Comparison of ENCODE assay signal across 12 mouse cellular contexts in genomic region chr7:133117815-133118214, GRCm38 (mm10). TPM values are rescaled to one million over a fixed set of nuclear protein-coding genes. Genes with fewer than 3 reads are reported as not detected.
DNase-seq lines count a peak whose midpoint lies in the region; ATAC-seq and TF ChIP-seq lines count a peak whose summit lies in the region.
"Had no signal": no experiment of that assay in that cellular context is flagged by ENCODE, and none has a peak within 500 bp of the region (broad histone marks: within the 10 kb centered on the region; RNA-seq: fewer than 3 reads in every experiment).

No protein-coding gene starts in this region.

- H3K9ac ChIP-seq in hindbrain, embryonic 11.5 days (ENCODE audit: low read depth, low read length): 0 out of 2 replicates have a peak overlapping the region, but pooled peaks have one; percentile 5
- no peak overlapping the region for H3K9ac ChIP-seq in hindbrain, postnatal 0 days (replicated peaks; ENCODE audit: low read length)
- peak overlapping the region; percentile 98 for H3K9ac ChIP-seq in ES-Bruce4 (ENCODE audit: low read depth, poor library complexity, severe bottlenecking)
- H3K9ac ChIP-seq in hindbrain, embryonic 14.5 days: no peak overlapping the region
- H3K9ac ChIP-seq: liver, embryonic 14.5 days had no signal

- 15% methylated on average over 2 of the region's 2 CpGs for WGBS in hindbrain, embryonic 11.5 days
- 18% methylated on average over 2 of the region's 2 CpGs for WGBS in hindbrain, postnatal 0 days
- 14% methylated on average over 2 of the region's 2 CpGs for WGBS in hindbrain, embryonic 14.5 days

- peak; percentile 34 for DNase-seq in embryo, embryonic 10 days (ENCODE audit: low spot score)
- no peak for DNase-seq in embryo, embryonic 11 days
- no peak for DNase-seq in hindbrain, embryonic 11.5 days (ENCODE audit: low spot score)
- no peak for DNase-seq in hindbrain, postnatal 0 days (ENCODE audit: low spot score)
- no peak for DNase-seq in hindbrain, embryonic 14.5 days (ENCODE audit: low spot score)
- DNase-seq in right cerebral cortex, postnatal 14 days: no peak
- no peak for DNase-seq in layer of hippocampus, adult 11-12 months (ENCODE audit: low spot score)
- DNase-seq: adrenal gland, postnatal 25 days; kidney, adult 8-10 months had no signal

- ATAC-seq in hindbrain, embryonic 11.5 days (ENCODE audit: low FRiP score): no peak
- no peak for ATAC-seq in hindbrain, postnatal 0 days
- ATAC-seq in hindbrain, embryonic 14.5 days (ENCODE audit: low FRiP score): no peak
- ATAC-seq: Patski had no signal

- H3K4me3 ChIP-seq in hindbrain, embryonic 11.5 days (ENCODE audit: low read depth, low read length): no peak overlapping the region
- no peak overlapping the region for H3K4me3 ChIP-seq in hindbrain, postnatal 0 days (ENCODE audit: low read length)
- H3K4me3 ChIP-seq in ES-Bruce4 (ENCODE audit: low read depth, low read length): peak overlapping the region; percentile 17
- H3K4me3 ChIP-seq in hindbrain, embryonic 14.5 days (replicated peaks; ENCODE audit: low read length): no peak overlapping the region

- H3K4me2 ChIP-seq in hindbrain, embryonic 11.5 days (replicated peaks; ENCODE audit: low read depth, low read length): no peak overlapping the region
- H3K4me2 ChIP-seq in hindbrain, postnatal 0 days (ENCODE audit: low read depth, low read length): no peak overlapping the region
- H3K4me2 ChIP-seq in hindbrain, embryonic 14.5 days (replicated peaks): 0 out of 2 replicates have a peak overlapping the region, but pooled peaks have one; percentile 12

- no peaks in the 10 kb centered on the region for H3K27me3 ChIP-seq in hindbrain, embryonic 11.5 days (ENCODE audit: control insufficient read depth, insufficient read depth, low read length)
- no peaks in the 10 kb centered on the region for H3K27me3 ChIP-seq in hindbrain, postnatal 0 days (ENCODE audit: insufficient read depth, low read length)
- no peaks in the 10 kb centered on the region for H3K27me3 ChIP-seq in ES-Bruce4 (ENCODE audit: control insufficient read depth, insufficient read depth, low read length, poor library complexity, severe bottlenecking)
- H3K27me3 ChIP-seq in hindbrain, embryonic 14.5 days (ENCODE audit: control insufficient read depth, insufficient read depth, low read length): no peaks in the 10 kb centered on the region
- H3K27me3 ChIP-seq: Patski had no signal

- TF ChIP-seq POLR2A in ES-Bruce4 (IDR thresholded peaks at IDR 0.05; ENCODE audit: insufficient read depth, low read length): no peak

- no peak overlapping the region for H3K27ac ChIP-seq in hindbrain, embryonic 11.5 days (ENCODE audit: low read depth, low read length)
- H3K27ac ChIP-seq in hindbrain, postnatal 0 days: no peak overlapping the region
- peak overlapping the region; percentile 98 for H3K27ac ChIP-seq in ES-Bruce4 (ENCODE audit: insufficient read depth, low read length)
- peak overlapping the region; percentile 53; the same call in 1 of the 2 replicates for H3K27ac ChIP-seq in hindbrain, embryonic 14.5 days
- H3K27ac ChIP-seq: liver, embryonic 14.5 days had no signal

- TF ChIP-seq CTCF in hindbrain, postnatal 0 days (IDR thresholded peaks at IDR 0.05; ENCODE audit: low read depth): no peak
- TF ChIP-seq CTCF in ES-Bruce4 (IDR thresholded peaks at IDR 0.05; ENCODE audit: low read depth, low read length): no peak

- H3K4me1 ChIP-seq in hindbrain, embryonic 11.5 days (replicated peaks; ENCODE audit: control insufficient read depth, insufficient read depth, low read length): peaks cover 27% of the 10 kb centered on the region
- H3K4me1 ChIP-seq in hindbrain, postnatal 0 days (ENCODE audit: insufficient read depth, low read length): peaks cover 27% of the 10 kb centered on the region
- no peaks in the 10 kb centered on the region for H3K4me1 ChIP-seq in ES-Bruce4 (ENCODE audit: control insufficient read depth, insufficient read depth, low read length)
- H3K4me1 ChIP-seq in hindbrain, embryonic 14.5 days (replicated peaks; ENCODE audit: control insufficient read depth, insufficient read depth, low read length): peaks cover 62% of the 10 kb centered on the region

- H3K36me3 ChIP-seq in hindbrain, embryonic 11.5 days (ENCODE audit: control insufficient read depth, insufficient read depth, low read length): no peaks in the 10 kb centered on the region
- H3K36me3 ChIP-seq in hindbrain, postnatal 0 days (ENCODE audit: insufficient read depth, low read length): no peaks in the 10 kb centered on the region
- peaks cover 16% of the 10 kb centered on the region for H3K36me3 ChIP-seq in ES-Bruce4 (ENCODE audit: control insufficient read depth, insufficient read depth, low read length, poor library complexity, severe bottlenecking)
- H3K36me3 ChIP-seq in hindbrain, embryonic 14.5 days (replicated peaks; ENCODE audit: control insufficient read depth, insufficient read depth): no peaks in the 10 kb centered on the region

- H3K9me3 ChIP-seq in hindbrain, embryonic 11.5 days (ENCODE audit: control insufficient read depth, low read length): no peaks in the 10 kb centered on the region
- no peaks in the 10 kb centered on the region for H3K9me3 ChIP-seq in hindbrain, postnatal 0 days (ENCODE audit: low read length)
- H3K9me3 ChIP-seq in ES-Bruce4 (replicated peaks; ENCODE audit: control insufficient read depth, insufficient read depth, low read length, poor library complexity, severe bottlenecking): no peaks in the 10 kb centered on the region
- no peaks in the 10 kb centered on the region for H3K9me3 ChIP-seq in hindbrain, embryonic 14.5 days (ENCODE audit: control insufficient read depth, low read length)

- TF ChIP-seq EP300 in ES-Bruce4 (IDR thresholded peaks at IDR 0.05; ENCODE audit: insufficient read depth, low read depth, low read length): 0 out of 2 replicates have a peak, but pooled peaks have one; percentile 10

RNA-seq across cellular contexts. Expression of gene Fgfr2, which starts 5.3 kb away (rescaled TPM):
- 71.3 and 80.6 TPM in 2 replicates for polyA plus RNA-seq in hindbrain, embryonic 11.5 days (2014; fragmentation: Nextera tagmentation; extraction: Ambion mirVana)
- total RNA-seq in hindbrain, postnatal 0 days (2014; rRNA removed): 33.2 and 49.0 TPM in 2 replicates
- 17.3 and 17.5 TPM in 2 replicates for polyA plus RNA-seq in hindbrain, postnatal 0 days (2015; fragmentation: Nextera tagmentation; extraction: Ambion mirVana)
- polyA plus RNA-seq in ES-Bruce4 (2011; ENCODE audit: insufficient read depth, insufficient read length, low read depth, missing spikeins): 31.6 and 34.8 TPM in 2 replicates
- 29.1 and 43.5 TPM in 2 replicates for polyA plus RNA-seq in hindbrain, embryonic 14.5 days (2014; fragmentation: Nextera tagmentation; extraction: Ambion mirVana)

RNA-seq across cellular contexts. Expression of gene Ctbp2, which starts 6.3 kb away (rescaled TPM):
- polyA plus RNA-seq in hindbrain, embryonic 11.5 days (2014; fragmentation: Nextera tagmentation; extraction: Ambion mirVana): 132 and 134 TPM in 2 replicates
- 89.0 and 105 TPM in 2 replicates for total RNA-seq in hindbrain, postnatal 0 days (2014; rRNA removed)
- polyA plus RNA-seq in hindbrain, postnatal 0 days (2015; fragmentation: Nextera tagmentation; extraction: Ambion mirVana): 39.6 and 40.6 TPM in 2 replicates
- polyA plus RNA-seq in ES-Bruce4 (2011; ENCODE audit: insufficient read depth, insufficient read length, low read depth, missing spikeins): 218 and 252 TPM in 2 replicates
- polyA plus RNA-seq in hindbrain, embryonic 14.5 days (2014; fragmentation: Nextera tagmentation; extraction: Ambion mirVana): 68.7 and 72.6 TPM in 2 replicates

Comparison
In these comparisons a context has a peak if more than half of its experiments do, and no peak if none do; other contexts are left out.
1. H3K27ac ChIP-seq: peak in ES-Bruce4 (single experiment) and hindbrain, embryonic 14.5 days (single experiment); none in hindbrain, embryonic 11.5 days (single experiment) and hindbrain, postnatal 0 days (single experiment).
2. H3K9ac ChIP-seq: peak in hindbrain, embryonic 11.5 days (single experiment) and ES-Bruce4 (single experiment); none in hindbrain, postnatal 0 days (single experiment) and hindbrain, embryonic 14.5 days (single experiment).